Mouse (Mus musculus) olfactory bulb, adult 2 months (tissue): ENCODE data around the gene Pthlh. TPM values are rescaled to one million over a fixed set of nuclear protein-coding genes. Genes with fewer than 3 reads are reported as not detected.

Source experiments
- H3K27ac ChIP-seq: fragments of 200-500 bp; 2 replicates; pipeline ENCODE4 v1.5.1; 2012; ENCODE audit warnings: low read depth, low read length; ENCODE audit not compliant: insufficient read depth
- H3K4me1 ChIP-seq: fragments of 200-500 bp; 2 replicates; pipeline ENCODE4 v1.6.1; 2012; ENCODE audit warnings: low read length; ENCODE audit not compliant: control insufficient read depth, insufficient read depth
- H3K4me3 ChIP-seq: fragments of 200-500 bp; 2 replicates; pipeline ENCODE4 v1.5.1; 2012; ENCODE audit warnings: mild to moderate bottlenecking, low read depth, low read length, moderate library complexity; ENCODE audit not compliant: insufficient read depth
- CTCF ChIP-seq: fragments of 200-500 bp; IDR thresholded peaks from 2 replicates; pipeline ENCODE4 v1.5.1; 2012; ENCODE audit warnings: low read depth, mild to moderate bottlenecking, low read length, moderate library complexity; ENCODE audit not compliant: insufficient read depth
- POLR2A ChIP-seq: fragments of 200-500 bp; IDR thresholded peaks from 2 replicates; pipeline ENCODE4 v1.6.1; 2012; ENCODE audit warnings: mild to moderate bottlenecking, low read depth, low read length, moderate library complexity; ENCODE audit not compliant: insufficient read depth
- WGBS: fragments of 180-500 bp; shearing (Covaris S2); methylation state at CpG from one replicate; pipeline ENCODE4 v1.1.7; 2018; 5-methylcytosine and 5-hydroxymethylcytosine counted together
- polyA plus RNA-seq: library from polyadenylated mRNA; stranded (reverse); fragments of >200 nt; gene quantifications from 2 replicates; pipeline ENCODE4 v1.2.4, GENCODE M21; 2012; ENCODE audit warnings: low replicate concordance; ENCODE audit not compliant: missing spikeins, insufficient read depth, insufficient read length

Pthlh gene
- polyA plus RNA-seq, 1 experiment: not detected

DNA sequence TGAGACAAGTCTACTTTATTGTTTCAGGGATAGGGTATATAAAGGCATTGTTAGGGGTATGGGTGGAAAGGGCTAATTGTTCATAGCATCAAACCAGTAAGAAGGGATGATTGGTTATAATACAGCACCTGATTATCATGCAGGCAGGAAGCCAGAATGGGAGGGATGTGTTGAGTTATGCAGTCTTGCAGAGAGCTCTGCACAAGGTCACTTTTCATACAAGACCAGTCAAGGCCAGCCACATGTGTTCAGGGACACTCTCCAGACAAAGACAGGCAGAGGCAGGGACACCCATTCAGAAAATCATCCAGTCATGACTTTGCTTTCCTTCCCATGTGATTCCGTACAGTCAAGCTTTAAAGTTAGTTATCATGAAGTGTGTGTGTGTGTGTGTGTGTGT is 47.8 kb downstream of the Pthlh start:
- 94% methylated on average over 1 of the region's 1 CpGs for WGBS
- H3K27ac ChIP-seq: no peak overlapping the region
- H3K4me1 ChIP-seq: 0 out of 2 replicates have a peak, but pooled peaks cover 2% of the 10 kb centered on the region
- no peak overlapping the region for H3K4me3 ChIP-seq
- TF ChIP-seq POLR2A (no peak), CTCF (no peak)

DNA sequence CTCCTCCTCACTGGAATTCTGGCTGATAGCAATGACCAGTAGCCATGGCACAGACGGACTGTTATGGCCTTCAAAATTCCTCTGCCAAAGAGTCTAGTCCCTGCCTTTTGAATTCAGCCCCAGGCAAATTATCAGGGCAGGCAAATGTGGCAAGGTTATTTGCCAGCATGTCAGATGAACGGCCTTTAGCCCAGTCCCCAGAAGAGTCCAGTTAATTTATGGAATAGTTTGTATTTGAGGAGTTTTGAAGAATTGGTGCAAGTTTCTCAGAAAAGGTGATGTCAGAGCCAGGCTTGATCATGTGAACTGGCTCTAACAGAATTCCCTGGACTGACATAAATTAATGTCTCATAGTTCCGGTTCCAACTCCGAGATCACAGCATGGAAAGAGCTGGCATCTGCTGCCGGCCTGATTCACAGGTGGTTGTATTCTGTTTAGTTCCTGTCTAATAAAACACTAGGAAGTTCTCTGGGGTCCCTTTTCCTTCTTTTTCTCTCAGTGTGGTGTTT is 56.1 kb downstream of the Pthlh start:
- TF ChIP-seq CTCF: no peak
- no peak for TF ChIP-seq POLR2A
- H3K27ac ChIP-seq: no peak overlapping the region
- H3K4me3 ChIP-seq: no peak overlapping the region
- no peaks in the 10 kb centered on the region for H3K4me1 ChIP-seq
- 77% methylated on average over 5 of the region's 5 CpGs for WGBS

Other genes with a start within 250 kb of the Pthlh start
- gene Rep15, start 231.6 kb downstream of the Pthlh start, polyA plus RNA-seq: not detected in 2 replicates
- gene Mrps35, start 221.4 kb downstream of the Pthlh start, polyA plus RNA-seq: not detected in 2 replicates
- gene Mansc4, start 177.2 kb downstream of the Pthlh start, polyA plus RNA-seq: not detected in 2 replicates
- gene Klhl42, start 172.8 kb downstream of the Pthlh start, polyA plus RNA-seq: not detected in 2 replicates
- gene Ccdc91, start 211.6 kb upstream of the Pthlh start, polyA plus RNA-seq: not detected in 2 replicates